Mouse (Mus musculus) left cerebral cortex, postnatal 14 days (tissue): ENCODE results near the gene Slc26a6. TPM values are rescaled to one million over a fixed set of nuclear protein-coding genes. Genes with fewer than 3 reads are reported as not detected.

ENCODE experiments used
- DNase-seq, 2 experiments: peaks; one replicate each; pipeline ENCODE4 v3.0.0; 2021 to 2022; ENCODE audit warnings: low spot score in 2 of 2, mixed read lengths in 1 of 2
- intact Hi-C: fragments of 180-260 bp; cut with DNase I; formaldehyde crosslinking; loops from one replicate; pipeline ENCODE4 v1.15.1; 2025
- long read RNA-seq, 2 experiments: library from polyadenylated mRNA; stranded (forward); transcript quantifications; one replicate each; pipeline ENCODE4 v2.0.0; 2021
- total RNA-seq, 2 experiments: library from RNA; stranded (reverse); gene quantifications; 2 replicates each; pipeline ENCODE4 v1.2.3; 2021

Gene Slc26a6
- total RNA-seq = 10 to 100 TPM; 30.4 to 33.2 TPM
- long read RNA-seq, experiment 1, partial matches to known transcripts = 0 of 2 reads
- long read RNA-seq, experiment 1, other reads (novel, unspliced or antisense) = 1 of 2 reads
- long read RNA-seq, experiment 2, full-length matches to known transcripts = 1 of 1 reads
- long read RNA-seq, experiment 2, partial matches to known transcripts = 0 of 1 reads
- long read RNA-seq, experiment 2, other reads (novel, unspliced or antisense) = 0 of 1 reads

DNA sequence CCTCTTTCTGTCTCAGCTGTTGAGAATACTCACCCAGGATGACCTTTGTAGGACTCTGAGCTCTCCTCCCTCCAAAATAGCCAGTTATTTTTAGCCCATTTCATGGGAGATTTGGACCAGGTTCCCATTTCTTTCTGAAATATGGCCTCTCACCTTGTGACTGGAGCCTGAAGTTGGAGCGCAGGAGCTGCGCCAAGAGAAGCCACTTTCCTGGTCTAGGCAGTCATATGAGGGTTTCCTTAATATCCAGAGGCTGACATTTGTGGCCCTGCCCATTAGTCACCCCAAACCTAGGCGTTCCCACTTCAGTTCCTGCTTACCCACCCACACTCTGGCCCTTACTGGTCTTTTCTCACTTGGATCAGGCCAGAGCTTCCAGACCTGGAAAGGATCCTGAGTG, at the start of gene Slc26a6:
Slc26a6 (plus strand) TSS at position 308 of the 400 bp plus-strand sequence.
- intact Hi-C loops = no loop called here
- no peak for DNase-seq

DNA sequence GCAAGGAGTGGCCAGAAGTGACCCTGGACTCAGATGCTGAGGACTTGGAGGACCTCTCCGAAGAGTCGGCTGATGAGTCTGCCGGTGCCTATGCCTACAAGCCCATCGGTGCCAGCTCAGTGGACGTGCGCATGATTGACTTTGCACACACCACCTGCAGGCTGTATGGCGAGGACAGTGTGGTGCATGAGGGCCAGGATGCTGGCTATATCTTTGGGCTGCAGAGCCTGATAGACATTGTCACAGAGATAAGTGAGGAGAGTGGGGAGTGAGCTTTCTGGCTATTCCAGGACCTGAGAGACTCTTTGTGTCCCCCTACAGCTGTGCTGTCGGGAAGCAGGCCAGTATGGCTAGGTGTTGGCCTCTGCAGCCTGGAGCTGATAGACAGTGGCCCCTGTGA, 47.3 kb upstream of the Slc26a6 start:
- intact Hi-C loops = loop anchor here (5.0 kb wide), 1 partner anchor 53 kb away; no protein-coding TSS in a partner anchor
- DNase-seq = no peak

- no peak for DNase-seq
Observed at GRCm38 (mm10) chr9:108806379-108806778, 46.7 kb upstream of the Slc26a6 start.

DNA sequence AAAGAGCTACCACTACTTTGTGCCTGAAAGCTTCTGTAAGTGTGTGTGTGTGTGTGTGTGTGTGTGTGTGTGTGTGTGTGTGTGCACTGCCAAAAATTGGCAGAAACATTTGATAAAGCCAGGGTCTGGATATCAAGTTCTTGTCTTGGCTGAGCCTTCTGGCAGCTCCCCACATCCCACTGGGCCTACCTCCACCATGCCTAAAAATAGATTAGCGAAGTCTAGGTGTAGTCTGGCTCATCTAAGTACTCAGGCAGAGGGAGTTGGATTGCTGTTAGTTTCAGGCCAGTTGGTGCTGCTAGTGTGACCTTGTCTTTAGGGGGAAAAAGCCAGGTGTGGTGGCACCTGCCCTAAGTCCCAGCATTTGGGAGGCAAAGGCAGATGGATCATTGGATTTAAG, 46.3 kb upstream of the Slc26a6 start:
- intact Hi-C loops = loop anchor here (5.0 kb wide), 1 partner anchor 55 kb away; no protein-coding TSS in a partner anchor
- DNase-seq = no peak

More at GRCm38 (mm10) chr9:108806379-108806778, 46.7 kb upstream of the Slc26a6 start:
- intact Hi-C loops = loop anchor here (5.0 kb wide), 1 partner anchor 54 kb away; no protein-coding TSS in a partner anchor

- intact Hi-C loops = loop anchor here (5.0 kb wide), 1 partner anchor 55 kb away; no protein-coding TSS in a partner anchor
Observed at GRCm38 (mm10) chr9:108807674-108808073, 45.4 kb upstream of the Slc26a6 start.

DNA sequence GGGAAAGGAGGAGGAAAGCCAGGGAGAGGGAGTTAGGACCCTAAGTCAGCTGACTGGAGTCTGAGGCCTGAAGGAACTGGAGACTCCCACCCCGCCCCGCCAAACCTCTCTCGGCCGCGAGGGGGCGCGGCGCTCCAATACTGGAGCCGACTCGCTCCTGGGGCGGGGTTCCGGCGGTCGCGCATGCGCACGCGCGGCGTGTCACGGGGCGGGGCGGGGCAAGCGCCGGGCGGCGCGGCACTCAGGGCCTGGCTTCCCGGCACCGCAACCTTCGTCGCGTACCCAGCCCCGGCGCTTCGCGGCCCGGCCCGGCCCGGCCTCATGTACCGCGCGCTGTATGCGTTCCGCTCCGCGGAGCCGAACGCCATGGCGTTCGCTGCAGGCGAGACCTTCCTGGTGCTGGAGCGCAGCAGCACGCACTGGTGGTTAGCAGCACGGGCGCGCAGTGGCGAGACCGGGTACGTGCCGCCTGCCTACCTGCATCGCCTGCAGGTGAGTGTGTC, 44.9 kb upstream of the Slc26a6 start, which contains the start of gene Nckipsd:
Nckipsd (plus strand) TSS at position 206 of the 503 bp plus-strand sequence.
- DNase-seq = peak; percentile 94 to 97
- intact Hi-C loops = loop anchor here (5.0 kb wide), 1 partner anchor 56 kb away; no protein-coding TSS in a partner anchor

More at GRCm38 (mm10) chr9:108807674-108808073, 45.4 kb upstream of the Slc26a6 start:
- DNase-seq = no peak

DNA sequence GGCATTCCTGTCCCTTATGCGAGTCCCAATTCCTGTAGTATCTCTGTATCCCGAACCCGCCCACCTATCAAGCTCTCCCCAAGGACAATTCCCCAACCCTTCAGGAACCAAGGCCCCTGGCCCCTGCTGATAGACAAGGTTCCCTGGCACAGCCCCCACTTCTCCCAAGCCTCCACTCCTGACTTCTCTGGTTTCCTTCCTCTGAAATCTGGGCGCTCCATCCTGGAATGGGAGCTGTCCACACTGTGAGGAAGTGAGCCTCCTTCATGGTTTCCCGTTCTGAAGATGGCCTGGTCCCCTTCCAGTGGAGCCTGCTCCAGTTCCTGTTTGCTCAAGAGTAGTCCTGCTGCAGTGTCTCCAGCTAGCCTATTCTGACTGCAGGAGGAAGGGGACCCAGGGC, 43.9 kb upstream of the Slc26a6 start:
- no peak for DNase-seq
- intact Hi-C loops = loop anchor here (5.0 kb wide), 1 partner anchor 57 kb away; no protein-coding TSS in a partner anchor

- intact Hi-C loops = loop anchor here (5.0 kb wide), 1 partner anchor 57 kb away; no protein-coding TSS in a partner anchor
- DNase-seq = no peak
Observed at GRCm38 (mm10) chr9:108809723-108810122, 43.4 kb upstream of the Slc26a6 start.

GRCm38 (mm10) chr9:108810516-108810915, 42.6 kb upstream of the Slc26a6 start:
- no peak for DNase-seq
- intact Hi-C loops = no loop called here

- intact Hi-C loops = no loop called here
- DNase-seq = no peak
Observed at GRCm38 (mm10) chr9:108815557-108815956, 37.5 kb upstream of the Slc26a6 start.

- peak; percentile 66 to 69 for DNase-seq
- intact Hi-C loops = no loop called here
Observed at GRCm38 (mm10) chr9:108819495-108819894, 33.6 kb upstream of the Slc26a6 start.

DNA sequence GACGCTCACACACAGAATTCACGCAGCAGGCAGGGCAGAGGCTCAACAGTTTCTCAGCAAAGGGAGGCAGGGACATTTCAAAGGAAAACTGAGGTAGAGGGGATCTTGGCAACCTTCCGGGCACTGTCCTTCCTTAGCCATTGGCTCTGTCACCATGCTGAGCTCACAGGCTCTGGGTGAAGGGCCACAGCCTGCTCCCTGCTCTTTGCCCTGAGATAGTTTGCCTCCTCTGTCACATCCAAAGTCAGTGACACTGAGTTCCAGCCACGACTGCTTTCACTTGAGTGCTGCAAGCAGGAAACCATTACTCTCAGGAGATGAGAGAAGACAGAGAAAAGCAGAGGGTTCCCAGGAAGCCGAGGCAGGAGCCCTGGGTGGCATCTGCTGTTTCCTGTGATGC, 33.0 kb upstream of the Slc26a6 start:
- DNase-seq = no peak
- intact Hi-C loops = no loop called here

- peak in 1 of 2 experiments; percentile 53 for DNase-seq
- intact Hi-C loops = no loop called here
Observed at GRCm38 (mm10) chr9:108824144-108824685, 28.9 kb upstream of the Slc26a6 start.

GRCm38 (mm10) chr9:108824755-108825413, 28.2 kb upstream of the Slc26a6 start:
- intact Hi-C loops = no loop called here
- peak; percentile 91 to 97 for DNase-seq

- peak; percentile 93 to 96 for DNase-seq
- intact Hi-C loops = no loop called here
Observed at GRCm38 (mm10) chr9:108825820-108826699, 27.0 kb upstream of the Slc26a6 start, which contains the start of gene Celsr3. Celsr3 (plus strand) TSS chr9:108826320.

DNA sequence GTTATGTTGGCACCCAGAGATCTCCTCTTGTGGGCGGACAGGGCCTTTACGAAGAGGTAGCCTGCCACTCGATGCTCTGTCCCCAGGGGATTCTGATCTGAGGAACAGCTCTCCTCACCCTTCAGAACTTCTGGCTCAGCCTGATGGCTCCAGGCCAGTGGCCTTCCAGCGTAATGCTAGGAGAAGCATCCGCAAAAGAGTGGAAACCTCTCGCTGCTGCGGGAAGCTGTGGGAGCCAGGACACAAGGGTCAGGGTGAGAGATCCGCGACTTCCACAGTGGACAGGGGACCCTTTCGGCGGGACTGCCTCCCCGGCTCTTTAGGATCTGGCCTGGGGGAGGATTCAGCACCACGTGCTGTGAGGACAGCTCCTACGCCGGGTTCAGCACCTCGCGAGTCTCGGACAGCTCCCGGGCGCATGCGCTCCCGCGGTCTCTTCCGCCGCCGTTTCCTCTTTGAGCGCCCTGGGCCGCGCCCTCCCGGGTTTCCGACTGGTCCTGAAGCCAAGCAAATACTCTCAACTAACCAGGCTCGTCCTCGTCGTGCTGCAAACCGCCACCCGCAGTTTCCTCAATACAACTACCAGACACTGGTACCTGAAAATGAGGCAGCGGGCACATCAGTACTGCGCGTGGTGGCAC, 26.3 kb upstream of the Slc26a6 start:
- peak in 1 of 2 experiments; percentile 72 for DNase-seq
- intact Hi-C loops = no loop called here

DNA sequence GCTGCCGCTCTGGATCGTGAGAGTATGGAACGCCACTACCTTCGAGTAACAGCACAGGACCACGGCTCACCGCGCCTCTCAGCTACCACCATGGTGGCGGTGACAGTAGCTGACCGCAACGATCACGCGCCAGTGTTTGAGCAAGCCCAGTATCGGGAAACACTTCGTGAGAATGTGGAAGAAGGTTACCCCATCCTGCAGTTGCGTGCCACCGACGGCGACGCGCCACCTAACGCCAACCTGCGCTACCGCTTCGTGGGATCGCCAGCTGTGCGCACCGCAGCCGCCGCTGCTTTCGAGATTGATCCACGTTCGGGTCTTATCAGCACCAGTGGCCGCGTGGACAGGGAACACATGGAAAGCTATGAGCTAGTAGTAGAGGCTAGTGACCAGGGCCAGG, 25.6 kb upstream of the Slc26a6 start:
- intact Hi-C loops = no loop called here
- no peak for DNase-seq

DNA sequence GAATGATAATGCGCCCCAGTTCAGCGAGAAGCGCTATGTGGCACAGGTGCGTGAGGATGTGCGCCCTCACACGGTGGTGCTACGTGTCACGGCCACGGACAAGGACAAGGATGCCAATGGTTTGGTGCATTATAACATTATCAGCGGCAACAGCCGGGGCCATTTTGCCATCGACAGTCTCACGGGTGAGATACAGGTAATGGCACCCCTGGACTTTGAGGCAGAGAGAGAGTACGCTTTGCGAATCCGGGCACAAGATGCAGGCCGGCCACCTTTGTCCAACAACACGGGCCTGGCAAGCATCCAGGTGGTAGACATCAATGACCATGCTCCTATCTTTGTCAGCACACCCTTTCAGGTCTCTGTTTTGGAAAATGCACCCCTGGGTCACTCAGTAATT, 25.2 kb upstream of the Slc26a6 start:
- DNase-seq = no peak
- intact Hi-C loops = no loop called here
